Mouse (Mus musculus) C2C12 (cell line): ENCODE results near the gene Dcaf12.

Source experiments
- CTCF ChIP-seq: IDR thresholded peaks from one replicate; pipeline ENCODE4 v1.5.1; 2011; ENCODE audit not compliant: control insufficient read depth, insufficient read depth, insufficient read length
- FOSL1 ChIP-seq: IDR thresholded peaks from one replicate; pipeline ENCODE4 v1.8.0; 2011; ENCODE audit warnings: mild to moderate bottlenecking, low read length; ENCODE audit not compliant: poor library complexity, insufficient read depth, severe bottlenecking
- MAX ChIP-seq: IDR thresholded peaks from one replicate; pipeline ENCODE4 v1.6.1; 2011; ENCODE audit warnings: mild to moderate bottlenecking, control low read depth
- MYOD1 ChIP-seq: IDR thresholded peaks from one replicate; pipeline ENCODE4 v1.6.1; 2011; ENCODE audit warnings: low read depth; ENCODE audit not compliant: control insufficient read depth, insufficient read length
- MYOG ChIP-seq: IDR thresholded peaks from one replicate; pipeline ENCODE4 v1.6.1; 2011; ENCODE audit not compliant: control insufficient read depth, insufficient read length; ENCODE audit errors: extremely low read depth
- USF1 ChIP-seq: IDR thresholded peaks from one replicate; pipeline ENCODE4 v1.6.1; 2011; ENCODE audit warnings: low read depth, mild to moderate bottlenecking, control low read depth, moderate library complexity

DNA sequence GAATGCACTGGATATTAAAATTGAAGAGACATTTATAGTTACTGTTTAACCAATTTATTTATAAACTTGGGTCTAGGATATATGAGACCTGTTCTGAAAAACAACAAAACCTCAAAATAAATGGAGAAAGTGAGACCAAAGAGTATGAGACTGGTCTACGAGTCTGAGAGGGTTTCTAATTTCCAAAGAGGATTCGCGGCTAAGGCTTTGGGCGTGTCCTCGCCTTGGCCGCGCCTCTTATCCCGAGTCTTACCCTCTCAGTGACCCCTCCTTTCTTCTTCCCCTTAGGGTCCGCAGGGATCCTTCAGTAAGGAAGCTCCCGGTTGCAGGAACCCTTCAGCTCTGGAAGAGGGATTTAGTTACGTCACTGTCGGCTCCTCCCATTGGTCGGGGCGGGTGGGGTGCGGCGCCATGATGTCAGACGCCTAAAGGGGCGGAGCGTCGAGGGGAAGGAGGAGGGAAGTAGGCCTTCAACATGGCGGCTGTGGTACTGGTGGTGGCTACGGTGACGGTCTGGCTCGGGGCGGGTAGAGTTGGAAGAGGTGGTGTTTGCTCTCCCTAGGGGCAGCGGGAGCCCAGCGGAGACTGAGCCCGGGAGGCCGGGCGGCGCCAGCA, 34.0 kb upstream of the Dcaf12 start, which contains the start of gene Ubap1:
- TF ChIP-seq CTCF (no peak), MYOD1 (no peak), MYOG (no peak), MAX (no peak), FOSL1 (no peak), USF1 (no peak)
